Mouse (Mus musculus): ENCODE data around the gene Htra1. TPM values are rescaled to one million over a fixed set of nuclear protein-coding genes. Genes with fewer than 3 reads are reported as not detected.

The Htra1 gene
- polyA plus RNA-seq, 1 experiment from 2014 or later = 38.7 TPM

GRCm38 (mm10) chr7:130965909-130966365, 30.0 kb downstream of the Htra1 start:
- Histone ChIP-seq H3K4me1 (ENCODE audit: control insufficient read depth, insufficient read depth, low read length) (peaks cover 19% of the 10 kb centered on the region), H3K36me3 (ENCODE audit: control insufficient read depth, insufficient read depth, low read length) (no peaks in the 10 kb centered on the region), H3K27me3 (ENCODE audit: control insufficient read depth, insufficient read depth, low read length) (no peaks in the 10 kb centered on the region), H3K4me2 (no peak overlapping the region), H3K4me3 (ENCODE audit: low read depth, low read length) (no peak overlapping the region), H3K9me3 (replicated peaks; ENCODE audit: control insufficient read depth, low read length) (no peaks in the 10 kb centered on the region), H3K27ac (ENCODE audit: low read depth, low read length) (no peak overlapping the region), H3K9ac (ENCODE audit: low read depth, low read length) (no peak overlapping the region)
- WGBS (ENCODE audit: insufficient replicate concordance) = 67% methylated on average over 4 of the region's 4 CpGs
- no peak for ATAC-seq (replicated peaks; ENCODE audit: insufficient number of reproducible peaks, low FRiP score, low TSS enrichment)

GRCm38 (mm10) chr7:130966451-130966850, 30.5 kb downstream of the Htra1 start:
- 68% methylated on average over 5 of the region's 5 CpGs for WGBS (ENCODE audit: insufficient replicate concordance)
- H3K27ac ChIP-seq (ENCODE audit: low read depth, low read length) = no peak overlapping the region
- H3K36me3 ChIP-seq (ENCODE audit: control insufficient read depth, insufficient read depth, low read length) = no peaks in the 10 kb centered on the region
- H3K4me3 ChIP-seq (ENCODE audit: low read depth, low read length) = no peak overlapping the region
- no peaks in the 10 kb centered on the region for H3K9me3 ChIP-seq (replicated peaks; ENCODE audit: control insufficient read depth, low read length)
- peaks cover 19% of the 10 kb centered on the region for H3K4me1 ChIP-seq (ENCODE audit: control insufficient read depth, insufficient read depth, low read length)
- H3K9ac ChIP-seq (ENCODE audit: low read depth, low read length) = no peak overlapping the region
- no peak overlapping the region for H3K4me2 ChIP-seq
- ATAC-seq (replicated peaks; ENCODE audit: insufficient number of reproducible peaks, low FRiP score, low TSS enrichment) = no peak
- H3K27me3 ChIP-seq (ENCODE audit: control insufficient read depth, insufficient read depth, low read length) = no peaks in the 10 kb centered on the region

GRCm38 (mm10) chr7:130966876-130967275, 31.0 kb downstream of the Htra1 start:
- H3K9ac ChIP-seq (ENCODE audit: low read depth, low read length) = no peak overlapping the region
- H3K4me1 ChIP-seq (ENCODE audit: control insufficient read depth, insufficient read depth, low read length) = peaks cover 19% of the 10 kb centered on the region
- H3K36me3 ChIP-seq (ENCODE audit: control insufficient read depth, insufficient read depth, low read length) = no peaks in the 10 kb centered on the region
- no peak overlapping the region for H3K27ac ChIP-seq (ENCODE audit: low read depth, low read length)
- WGBS (ENCODE audit: insufficient replicate concordance) = 65% methylated on average over 6 of the region's 6 CpGs
- no peak overlapping the region for H3K4me3 ChIP-seq (ENCODE audit: low read depth, low read length)
- no peak for ATAC-seq (replicated peaks; ENCODE audit: insufficient number of reproducible peaks, low FRiP score, low TSS enrichment)
- H3K4me2 ChIP-seq = no peak overlapping the region
- H3K9me3 ChIP-seq (replicated peaks; ENCODE audit: control insufficient read depth, low read length) = no peaks in the 10 kb centered on the region
- H3K27me3 ChIP-seq (ENCODE audit: control insufficient read depth, insufficient read depth, low read length) = no peaks in the 10 kb centered on the region

DNA sequence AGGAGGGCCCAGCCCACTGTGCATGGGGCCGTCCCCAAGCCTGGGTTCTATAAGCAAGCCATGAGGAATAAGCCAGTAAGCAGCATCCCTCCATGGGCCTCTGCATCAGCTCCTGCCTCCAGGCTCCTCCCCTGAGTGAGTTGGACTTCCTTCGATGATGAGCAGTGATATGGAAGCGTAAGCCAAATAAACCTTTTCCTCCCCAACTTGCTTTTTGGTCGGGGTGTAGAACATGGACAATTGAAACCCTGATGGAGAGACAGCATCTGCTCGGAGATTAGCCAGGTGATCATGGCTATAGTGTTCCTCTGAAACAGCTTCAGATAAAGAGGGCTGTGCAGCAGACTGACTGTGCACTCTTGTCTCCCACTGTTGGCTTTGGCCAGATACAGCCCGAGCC, 32.0 kb downstream of the Htra1 start:
- no peaks in the 10 kb centered on the region for H3K9me3 ChIP-seq (replicated peaks; ENCODE audit: control insufficient read depth, low read length)
- no peaks in the 10 kb centered on the region for H3K36me3 ChIP-seq (ENCODE audit: control insufficient read depth, insufficient read depth, low read length)
- 77% methylated on average over 6 of the region's 6 CpGs for WGBS (ENCODE audit: insufficient replicate concordance)
- no peak overlapping the region for H3K4me2 ChIP-seq
- no peaks in the 10 kb centered on the region for H3K27me3 ChIP-seq (ENCODE audit: control insufficient read depth, insufficient read depth, low read length)
- ATAC-seq (replicated peaks; ENCODE audit: insufficient number of reproducible peaks, low FRiP score, low TSS enrichment) = no peak
- no peak overlapping the region for H3K27ac ChIP-seq (ENCODE audit: low read depth, low read length)
- no peak overlapping the region for H3K4me3 ChIP-seq (ENCODE audit: low read depth, low read length)
- peaks cover 19% of the 10 kb centered on the region for H3K4me1 ChIP-seq (ENCODE audit: control insufficient read depth, insufficient read depth, low read length)
- no peak overlapping the region for H3K9ac ChIP-seq (ENCODE audit: low read depth, low read length)

- 31% methylated on average over 7 of the region's 7 CpGs for WGBS (ENCODE audit: insufficient replicate concordance)
- no peak overlapping the region for H3K9ac ChIP-seq (ENCODE audit: low read depth, low read length)
- H3K4me3 ChIP-seq (ENCODE audit: low read depth, low read length) = no peak overlapping the region
- H3K4me1 ChIP-seq (ENCODE audit: control insufficient read depth, insufficient read depth, low read length) = peaks cover 19% of the 10 kb centered on the region
- H3K27me3 ChIP-seq (ENCODE audit: control insufficient read depth, insufficient read depth, low read length) = no peaks in the 10 kb centered on the region
- H3K36me3 ChIP-seq (ENCODE audit: control insufficient read depth, insufficient read depth, low read length) = no peaks in the 10 kb centered on the region
- H3K9me3 ChIP-seq (replicated peaks; ENCODE audit: control insufficient read depth, low read length) = no peaks in the 10 kb centered on the region
- no peak for ATAC-seq (replicated peaks; ENCODE audit: insufficient number of reproducible peaks, low FRiP score, low TSS enrichment)
- H3K4me2 ChIP-seq = no peak overlapping the region
- H3K27ac ChIP-seq (ENCODE audit: low read depth, low read length) = no peak overlapping the region
These were observed 32.6 kb downstream of the Htra1 start for GRCm38 (mm10) chr7:130968537-130968936.

DNA sequence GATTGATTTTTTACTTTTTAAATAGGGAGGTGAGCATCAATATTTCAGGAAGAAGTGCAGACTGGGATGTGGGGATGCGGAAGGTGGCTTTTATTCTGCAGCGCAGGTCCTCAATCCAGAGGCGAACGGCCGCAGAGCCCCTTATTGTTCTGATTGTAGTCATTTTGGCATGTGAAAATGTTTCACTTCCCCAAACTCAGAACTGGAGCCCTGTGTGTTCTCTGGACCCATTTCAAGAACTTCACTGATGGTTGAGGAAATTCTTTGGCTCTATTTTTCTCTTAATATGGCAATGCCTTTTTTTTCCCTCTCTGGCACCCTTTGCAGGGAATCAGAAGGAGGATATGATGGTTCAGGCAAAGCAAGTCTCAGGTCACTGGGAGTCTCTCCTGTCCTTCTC, 33.2 kb downstream of the Htra1 start:
- H3K27me3 ChIP-seq (ENCODE audit: control insufficient read depth, insufficient read depth, low read length) = no peaks in the 10 kb centered on the region
- 90% methylated on average over 5 of the region's 5 CpGs for WGBS (ENCODE audit: insufficient replicate concordance)
- H3K4me2 ChIP-seq = no peak overlapping the region
- H3K9me3 ChIP-seq (replicated peaks; ENCODE audit: control insufficient read depth, low read length) = no peaks in the 10 kb centered on the region
- no peak overlapping the region for H3K9ac ChIP-seq (ENCODE audit: low read depth, low read length)
- no peaks in the 10 kb centered on the region for H3K36me3 ChIP-seq (ENCODE audit: control insufficient read depth, insufficient read depth, low read length)
- no peak overlapping the region for H3K4me3 ChIP-seq (ENCODE audit: low read depth, low read length)
- no peak for ATAC-seq (replicated peaks; ENCODE audit: insufficient number of reproducible peaks, low FRiP score, low TSS enrichment)
- no peak overlapping the region for H3K27ac ChIP-seq (ENCODE audit: low read depth, low read length)
- peaks cover 19% of the 10 kb centered on the region for H3K4me1 ChIP-seq (ENCODE audit: control insufficient read depth, insufficient read depth, low read length)

DNA sequence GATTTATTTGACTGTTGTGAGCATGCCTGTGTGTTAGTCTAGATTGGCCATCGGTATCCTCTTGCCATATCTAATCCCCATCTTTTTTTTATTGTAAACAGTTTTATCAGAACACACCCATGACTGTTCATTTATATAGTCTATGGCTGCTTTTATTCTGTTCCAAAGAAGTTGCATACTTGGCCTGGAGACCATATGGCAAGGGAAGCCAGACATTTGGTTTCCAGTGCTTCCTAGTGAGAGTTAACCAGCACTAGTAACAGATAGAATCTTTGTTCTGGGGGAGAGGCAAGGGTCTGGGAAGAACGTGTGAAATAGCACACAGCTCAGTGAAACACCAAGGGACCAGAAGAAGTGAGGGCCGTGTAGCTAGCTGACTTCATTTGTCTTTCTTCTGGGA, 33.6 kb downstream of the Htra1 start:
- Histone ChIP-seq H3K27ac (ENCODE audit: low read depth, low read length) (no peak overlapping the region), H3K4me3 (ENCODE audit: low read depth, low read length) (no peak overlapping the region), H3K9me3 (replicated peaks; ENCODE audit: control insufficient read depth, low read length) (no peaks in the 10 kb centered on the region), H3K27me3 (ENCODE audit: control insufficient read depth, insufficient read depth, low read length) (no peaks in the 10 kb centered on the region), H3K4me1 (ENCODE audit: control insufficient read depth, insufficient read depth, low read length) (peaks cover 19% of the 10 kb centered on the region), H3K4me2 (no peak overlapping the region), H3K36me3 (ENCODE audit: control insufficient read depth, insufficient read depth, low read length) (no peaks in the 10 kb centered on the region), H3K9ac (ENCODE audit: low read depth, low read length) (no peak overlapping the region)
- 47% methylated on average over 3 of the region's 3 CpGs for WGBS (ENCODE audit: insufficient replicate concordance)
- no peak for ATAC-seq (replicated peaks; ENCODE audit: insufficient number of reproducible peaks, low FRiP score, low TSS enrichment)

DNA sequence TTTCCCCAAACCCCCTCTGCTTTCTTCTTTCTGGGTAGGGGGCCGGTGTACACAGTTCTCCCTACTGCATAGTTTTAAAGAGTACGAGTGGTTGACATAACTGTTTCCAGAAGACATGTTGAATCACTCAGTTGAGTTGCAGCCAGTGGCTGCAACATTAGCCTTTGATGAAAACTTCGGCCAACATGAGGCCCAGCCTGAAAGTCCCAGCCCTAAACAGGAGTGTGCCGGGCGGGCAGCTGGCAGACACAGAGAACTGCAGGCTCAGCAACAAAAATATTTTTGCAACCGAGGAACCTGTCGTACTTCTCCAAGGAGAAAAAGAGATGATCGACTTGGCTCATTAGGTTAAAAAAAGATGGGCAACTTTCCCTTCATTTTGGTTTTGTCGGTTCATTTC, 36.9 kb downstream of the Htra1 start:
- Histone ChIP-seq H3K9ac (ENCODE audit: low read depth, low read length) (no peak overlapping the region), H3K4me1 (ENCODE audit: control insufficient read depth, insufficient read depth, low read length) (peaks cover 28% of the 10 kb centered on the region), H3K9me3 (replicated peaks; ENCODE audit: control insufficient read depth, low read length) (no peaks in the 10 kb centered on the region), H3K4me3 (ENCODE audit: low read depth, low read length) (no peak overlapping the region), H3K4me2 (no peak overlapping the region), H3K27me3 (ENCODE audit: control insufficient read depth, insufficient read depth, low read length) (no peaks in the 10 kb centered on the region), H3K36me3 (ENCODE audit: control insufficient read depth, insufficient read depth, low read length) (no peaks in the 10 kb centered on the region), H3K27ac (ENCODE audit: low read depth, low read length) (no peak overlapping the region)
- 89% methylated on average over 9 of the region's 9 CpGs for WGBS (ENCODE audit: insufficient replicate concordance)
- no peak for ATAC-seq (replicated peaks; ENCODE audit: insufficient number of reproducible peaks, low FRiP score, low TSS enrichment)

DNA sequence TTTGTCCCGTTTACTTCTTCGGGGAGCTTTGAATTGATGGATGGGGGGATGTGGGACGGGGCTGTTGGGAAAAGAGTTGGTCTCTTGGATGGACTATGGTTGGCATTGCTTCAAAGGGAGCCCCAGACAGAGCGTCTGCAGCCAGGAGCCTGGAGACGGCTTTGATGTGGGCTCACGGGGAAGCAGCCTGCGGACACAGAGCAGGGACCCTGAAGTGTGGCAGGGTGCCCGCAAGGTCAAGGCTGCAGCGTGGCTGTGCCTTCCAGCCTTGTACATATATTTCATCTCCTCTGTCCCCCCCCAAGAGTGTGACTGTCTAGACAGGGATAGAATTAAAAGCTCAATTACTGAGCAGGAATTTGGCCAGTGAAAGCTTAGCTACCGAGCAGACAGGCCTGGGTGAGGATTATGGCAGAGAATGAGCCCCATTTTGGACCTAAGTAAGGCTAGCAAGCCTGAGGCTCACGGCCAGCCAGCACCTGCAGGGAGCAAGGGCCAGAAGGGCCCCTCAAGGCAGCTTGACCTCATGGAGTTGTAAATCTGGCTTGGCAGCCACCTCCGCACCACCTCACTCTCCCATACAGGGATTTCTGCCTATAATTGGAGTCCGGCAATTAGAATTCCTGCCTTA, 40.5 kb downstream of the Htra1 start:
- H3K4me3 ChIP-seq (ENCODE audit: low read depth, low read length) = no peak overlapping the region
- no peaks in the 10 kb centered on the region for H3K9me3 ChIP-seq (replicated peaks; ENCODE audit: control insufficient read depth, low read length)
- peaks cover 29% of the 10 kb centered on the region for H3K4me1 ChIP-seq (ENCODE audit: control insufficient read depth, insufficient read depth, low read length)
- no peaks in the 10 kb centered on the region for H3K27me3 ChIP-seq (ENCODE audit: control insufficient read depth, insufficient read depth, low read length)
- no peak overlapping the region for H3K4me2 ChIP-seq
- no peak for ATAC-seq (replicated peaks; ENCODE audit: insufficient number of reproducible peaks, low FRiP score, low TSS enrichment)
- no peaks in the 10 kb centered on the region for H3K36me3 ChIP-seq (ENCODE audit: control insufficient read depth, insufficient read depth, low read length)
- 54% methylated on average over 13 of the region's 13 CpGs for WGBS (ENCODE audit: insufficient replicate concordance)
- no peak overlapping the region for H3K9ac ChIP-seq (ENCODE audit: low read depth, low read length)
- H3K27ac ChIP-seq (ENCODE audit: low read depth, low read length) = peak overlapping the region; percentile 29

Data from heart, embryonic 11.5 days (tissue).